Mouse (Mus musculus): ENCODE data around the gene Hlcs.

- no peak for TF ChIP-seq CTCF (IDR thresholded peaks at IDR 0.05; ENCODE audit: low read depth)
- TF ChIP-seq EP300 (IDR thresholded peaks at IDR 0.05; ENCODE audit: low read depth): no peak
Measured at GRCm38 (mm10) chr16:94079856-94080555, 233.4 kb downstream of the Hlcs start.
